Mouse (Mus musculus) bone marrow, adult 2 months (tissue): Measurements from ENCODE around the gene Hal.

ENCODE experiments used
- CTCF ChIP-seq: fragments of 200-500 bp; IDR thresholded peaks from 2 replicates; pipeline ENCODE4 v1.5.1; 2011; ENCODE audit warnings: low read length, control low read depth; ENCODE audit not compliant: control insufficient read depth, insufficient read depth
- POLR2A ChIP-seq: fragments of 200-500 bp; IDR thresholded peaks from 2 replicates; pipeline ENCODE4 v1.6.1; 2011; ENCODE audit warnings: low read depth, mild to moderate bottlenecking, control low read depth, low read length, borderline replicate concordance; ENCODE audit not compliant: control insufficient read depth

- TF ChIP-seq POLR2A (no peak), CTCF (no peak)
These were observed 32.4 kb downstream of the Hal start for GRCm38 (mm10) chr10:93520994-93521393.
